Mouse (Mus musculus): ENCODE data around the gene Sez6l2. TPM values are rescaled to one million over a fixed set of nuclear protein-coding genes. Genes with fewer than 3 reads are reported as not detected.

Gene Sez6l2
- polyA plus RNA-seq (2021; fragmentation: Nextera tagmentation): 70.3 and 76.4 TPM in 2 replicates
- long read RNA-seq, experiment 1, partial matches to known transcripts: 86 of 88 reads
- long read RNA-seq, experiment 1, other reads (novel, unspliced or antisense): 2 of 88 reads
- long read RNA-seq, experiment 2, transcript Sez6l2-202 (18 exons, 3,595 nt): major isoform, 9 of 283 reads
- long read RNA-seq, experiment 2, transcript Sez6l2-203 (17 exons, 3,732 nt): minor isoform, 6 of 283 reads
- long read RNA-seq, experiment 2, transcript Sez6l2-201 (18 exons, 2,852 nt): minor isoform, 8 of 283 reads
- long read RNA-seq, experiment 2, partial matches to known transcripts: 243 of 283 reads
- long read RNA-seq, experiment 2, other reads (novel, unspliced or antisense): 17 of 283 reads

GRCm38 (mm10) chr7:126949793-126950646 is at the start of gene Sez6l2:
TSS of gene Sez6l2 (plus strand) at chr7:126950563.

GRCm38 (mm10) chr7:126922624-126923060 is 27.7 kb upstream of the Sez6l2 start, which contains the start of gene Tmem219:
TSS of gene Tmem219 (minus strand) at chr7:126922917.

GRCm38 (mm10) chr7:126928384-126929037 is 21.9 kb upstream of the Sez6l2 start, which contains the start of gene Kctd13:
TSS of gene Kctd13 (plus strand) at chr7:126928879.

GRCm38 (mm10) chr7:126949403-126949792 is 965 bp upstream of the Sez6l2 start, which contains the start of gene Asphd1:
TSS of gene Asphd1 (minus strand) at chr7:126949582.

GRCm38 (mm10) chr7:126975893-126975949 is 25.4 kb downstream of the Sez6l2 start, which contains the start of gene Cdipt:
TSS of gene Cdipt (plus strand) at chr7:126975914.

GRCm38 (mm10) chr7:126975950-126976866 is 25.8 kb downstream of the Sez6l2 start, which contains the start of gene Cdiptos:
TSS of gene Cdiptos (minus strand) at chr7:126976098.

GRCm38 (mm10) chr7:127014320-127014719 is 64.0 kb downstream of the Sez6l2 start, which contains the start of gene Mvp:
TSS of gene Mvp (minus strand) at chr7:127014621.

GRCm38 (mm10) chr7:127016481-127016485 is 65.9 kb downstream of the Sez6l2 start, which contains the start of gene Pagr1b:
TSS of gene Pagr1b (minus strand) at chr7:127016484.

GRCm38 (mm10) chr7:127016971-127017949 is 66.9 kb downstream of the Sez6l2 start, which contains the start of gene Pagr1a:
TSS of gene Pagr1a (minus strand) at chr7:127017352.

Other genes starting within 250 kb of the Sez6l2 start
- 113 and 139 TPM in 2 replicates for gene Coro1a, start 242.8 kb upstream of the Sez6l2 start, polyA plus RNA-seq (2021; fragmentation: Nextera tagmentation)
- gene Mapk3, start 191.0 kb upstream of the Sez6l2 start, polyA plus RNA-seq (2021; fragmentation: Nextera tagmentation): 44.9 and 49.7 TPM in 2 replicates
- gene Gdpd3, start 184.2 kb upstream of the Sez6l2 start, polyA plus RNA-seq (2021; fragmentation: Nextera tagmentation): 0.65 TPM in 1 of 2 replicates, not detected in the other
- gene Ypel3, start 173.6 kb upstream of the Sez6l2 start, polyA plus RNA-seq (2021; fragmentation: Nextera tagmentation): 240 and 274 TPM in 2 replicates
- not detected in 2 replicates for gene Tbx6, start 169.1 kb upstream of the Sez6l2 start, polyA plus RNA-seq (2021; fragmentation: Nextera tagmentation)
- gene Ppp4c, start 158.1 kb upstream of the Sez6l2 start, polyA plus RNA-seq (2021; fragmentation: Nextera tagmentation): 52.4 and 61.8 TPM in 2 replicates
- gene Fam57b, start 152.9 kb upstream of the Sez6l2 start, polyA plus RNA-seq (2021; fragmentation: Nextera tagmentation): 4.4 and 5.3 TPM in 2 replicates
- not detected in 2 replicates for gene 4930451I11Rik, start 118.9 kb upstream of the Sez6l2 start, polyA plus RNA-seq (2021; fragmentation: Nextera tagmentation)
- gene Doc2a, start 103.1 kb upstream of the Sez6l2 start, polyA plus RNA-seq (2021; fragmentation: Nextera tagmentation): 6.7 and 7.2 TPM in 2 replicates
- gene Hirip3, start 88.6 kb upstream of the Sez6l2 start, polyA plus RNA-seq (2021; fragmentation: Nextera tagmentation): 2.4 and 3.8 TPM in 2 replicates
- 46.0 and 48.1 TPM in 2 replicates for gene Ino80e, start 88.2 kb upstream of the Sez6l2 start, polyA plus RNA-seq (2021; fragmentation: Nextera tagmentation)
- gene Taok2, start 65.9 kb upstream of the Sez6l2 start, polyA plus RNA-seq (2021; fragmentation: Nextera tagmentation): 8.2 and 10.1 TPM in 2 replicates
- gene Tmem219, start 27.6 kb upstream of the Sez6l2 start, polyA plus RNA-seq (2021; fragmentation: Nextera tagmentation): 28.6 and 32.5 TPM in 2 replicates
- 262 and 282 TPM in 2 replicates for gene Kctd13, start 21.7 kb upstream of the Sez6l2 start, polyA plus RNA-seq (2021; fragmentation: Nextera tagmentation)
- 10.4 and 12.0 TPM in 2 replicates for gene Asphd1, start 981 bp upstream of the Sez6l2 start, polyA plus RNA-seq (2021; fragmentation: Nextera tagmentation)
- gene Cdipt, start 25.4 kb downstream of the Sez6l2 start, polyA plus RNA-seq (2021; fragmentation: Nextera tagmentation): 205 and 220 TPM in 2 replicates
- 0.46 and 0.93 TPM in 2 replicates for gene Cdiptos, start 25.5 kb downstream of the Sez6l2 start, polyA plus RNA-seq (2021; fragmentation: Nextera tagmentation)
- 4.2 and 5.5 TPM in 2 replicates for gene Mvp, start 64.1 kb downstream of the Sez6l2 start, polyA plus RNA-seq (2021; fragmentation: Nextera tagmentation)
- 0.55 TPM in 1 of 2 replicates, not detected in the other for gene Pagr1b, start 65.9 kb downstream of the Sez6l2 start, polyA plus RNA-seq (2021; fragmentation: Nextera tagmentation)
- 28.6 and 49.8 TPM in 2 replicates for gene Pagr1a, start 66.8 kb downstream of the Sez6l2 start, polyA plus RNA-seq (2021; fragmentation: Nextera tagmentation)
- gene Gm42742, start 70.5 kb downstream of the Sez6l2 start, polyA plus RNA-seq (2021; fragmentation: Nextera tagmentation): 8.1 and 19.3 TPM in 2 replicates
- 96.1 and 120 TPM in 2 replicates for gene Prrt2, start 70.6 kb downstream of the Sez6l2 start, polyA plus RNA-seq (2021; fragmentation: Nextera tagmentation)
- 5.6 and 7.1 TPM in 2 replicates for gene Maz, start 76.5 kb downstream of the Sez6l2 start, polyA plus RNA-seq (2021; fragmentation: Nextera tagmentation)
- gene Kif22, start 91.9 kb downstream of the Sez6l2 start, polyA plus RNA-seq (2021; fragmentation: Nextera tagmentation): 15.6 and 17.6 TPM in 2 replicates
- gene Zg16, start 136.8 kb downstream of the Sez6l2 start, polyA plus RNA-seq (2021; fragmentation: Nextera tagmentation): not detected in 2 replicates
- 1.8 and 2.1 TPM in 2 replicates for gene AI467606, start 140.8 kb downstream of the Sez6l2 start, polyA plus RNA-seq (2021; fragmentation: Nextera tagmentation)
- gene Qprt, start 171.7 kb downstream of the Sez6l2 start, polyA plus RNA-seq (2021; fragmentation: Nextera tagmentation): 0.89 and 0.97 TPM in 2 replicates
- gene Spn, start 187.3 kb downstream of the Sez6l2 start, polyA plus RNA-seq (2021; fragmentation: Nextera tagmentation): 0.06 TPM in 1 of 2 replicates, not detected in the other
- gene Cd2bp2, start 245.5 kb downstream of the Sez6l2 start, polyA plus RNA-seq (2021; fragmentation: Nextera tagmentation): 30.0 and 34.9 TPM in 2 replicates